Mouse (Mus musculus): Measurements from ENCODE around the gene Lrrc74a.

The Lrrc74a gene

GRCm38 (mm10) chr12:86781654-86782202 is 47.6 kb downstream of the Lrrc74a start:
- in situ Hi-C loops (cut with MboI, MseI), result no loop called here

- in situ Hi-C loops (cut with MboI, MseI), result no loop called here
Measured at GRCm38 (mm10) chr12:86786149-86787019, 52.2 kb downstream of the Lrrc74a start.

GRCm38 (mm10) chr12:86787020-86787553 is 52.9 kb downstream of the Lrrc74a start:
- in situ Hi-C loops (cut with MboI, MseI), result no loop called here

- in situ Hi-C loops (cut with MboI, MseI), result no loop called here
Measured at GRCm38 (mm10) chr12:86790100-86790848, 56.1 kb downstream of the Lrrc74a start.

- in situ Hi-C loops (cut with MboI, MseI), result no loop called here
Measured at GRCm38 (mm10) chr12:86790849-86791127, 56.6 kb downstream of the Lrrc74a start.

- in situ Hi-C loops (cut with MboI, MseI), result no loop called here
Measured at GRCm38 (mm10) chr12:86791987-86792386, 57.8 kb downstream of the Lrrc74a start.

- in situ Hi-C loops (cut with MboI, MseI), result no loop called here
Measured at GRCm38 (mm10) chr12:86793830-86794229, 59.7 kb downstream of the Lrrc74a start.

GRCm38 (mm10) chr12:86794331-86794730 is 60.2 kb downstream of the Lrrc74a start:
- in situ Hi-C loops (cut with MboI, MseI), result no loop called here

GRCm38 (mm10) chr12:86795076-86795837 is 61.1 kb downstream of the Lrrc74a start:
- in situ Hi-C loops (cut with MboI, MseI), result loop anchor here (5.0 kb wide), 1 partner anchor 112 kb away; no protein-coding TSS in a partner anchor

GRCm38 (mm10) chr12:86795838-86796232 is 61.7 kb downstream of the Lrrc74a start:
- in situ Hi-C loops (cut with MboI, MseI), result loop anchor here (5.0 kb wide), 1 partner anchor 111 kb away; no protein-coding TSS in a partner anchor

GRCm38 (mm10) chr12:86796351-86796750 is 62.2 kb downstream of the Lrrc74a start:
- in situ Hi-C loops (cut with MboI, MseI), result loop anchor here (5.0 kb wide), 1 partner anchor 111 kb away; no protein-coding TSS in a partner anchor

- in situ Hi-C loops (cut with MboI, MseI), result loop anchor here (5.0 kb wide), 1 partner anchor 110 kb away; no protein-coding TSS in a partner anchor
Measured at GRCm38 (mm10) chr12:86797771-86798170, 63.6 kb downstream of the Lrrc74a start.

GRCm38 (mm10) chr12:86798773-86799540 is 64.8 kb downstream of the Lrrc74a start:
- in situ Hi-C loops (cut with MboI, MseI), result loop anchor here (5.0 kb wide), 1 partner anchor 108 kb away; no protein-coding TSS in a partner anchor

GRCm38 (mm10) chr12:86799786-86800185 is 65.6 kb downstream of the Lrrc74a start:
- in situ Hi-C loops (cut with MboI, MseI), result loop anchor here (5.0 kb wide), 1 partner anchor 108 kb away; no protein-coding TSS in a partner anchor

- in situ Hi-C loops (cut with MboI, MseI), result no loop called here
Measured at GRCm38 (mm10) chr12:86800336-86800735, 66.2 kb downstream of the Lrrc74a start.

- in situ Hi-C loops (cut with MboI, MseI), result no loop called here
Measured at GRCm38 (mm10) chr12:86800765-86801147, 66.6 kb downstream of the Lrrc74a start.

- in situ Hi-C loops (cut with MboI, MseI), result no loop called here
Measured at GRCm38 (mm10) chr12:86801148-86802004, 67.2 kb downstream of the Lrrc74a start.

- in situ Hi-C loops (cut with MboI, MseI), result no loop called here
Measured at GRCm38 (mm10) chr12:86802005-86802671, 68.0 kb downstream of the Lrrc74a start.

- in situ Hi-C loops (cut with MboI, MseI), result no loop called here
Measured at GRCm38 (mm10) chr12:86802899-86803298, 68.7 kb downstream of the Lrrc74a start.
